Mouse (Mus musculus): Measurements from ENCODE around the gene Foxq1. TPM values are rescaled to one million over a fixed set of nuclear protein-coding genes. Genes with fewer than 3 reads are reported as not detected.

Gene Foxq1
- polyA plus RNA-seq, 1 experiment, result 2.1 TPM

DNA sequence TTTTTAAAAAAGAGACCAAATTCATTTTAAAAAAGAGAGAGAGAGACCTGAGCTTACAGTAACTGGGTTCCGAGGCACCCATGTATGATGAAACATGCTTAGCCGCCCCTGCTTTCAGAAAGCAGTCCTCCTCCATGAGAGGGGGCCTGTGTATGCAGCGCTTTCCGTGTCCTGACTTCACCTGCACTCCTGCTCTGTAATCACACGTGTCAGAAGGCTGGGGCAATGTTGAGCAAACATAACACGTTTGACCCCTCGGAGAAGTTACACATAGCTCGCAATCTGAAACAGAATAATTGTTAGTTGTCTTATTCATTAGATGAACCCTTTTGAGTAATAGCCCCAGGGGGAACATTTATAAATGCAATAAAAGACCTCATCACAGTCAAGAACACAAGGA is 11.2 kb downstream of the Foxq1 start:
- Histone ChIP-seq H3K27ac (ENCODE audit: control insufficient read depth, insufficient read depth, low read length) (no peak overlapping the region), H3K4me3 (ENCODE audit: control insufficient read depth, insufficient read depth, low read length) (no peak overlapping the region), H3K4me1 (replicated peaks; ENCODE audit: control insufficient read depth, insufficient read depth, low read length) (no peaks in the 10 kb centered on the region), H3K27me3 (ENCODE audit: control insufficient read depth, insufficient read depth, low read length) (no peaks in the 10 kb centered on the region), H3K36me3 (ENCODE audit: control insufficient read depth, insufficient read depth, low read length) (no peaks in the 10 kb centered on the region)
- TF ChIP-seq CTCF (IDR thresholded peaks at IDR 0.05; ENCODE audit: borderline replicate concordance, control insufficient read depth, extremely low read depth, insufficient read depth, low read length, poor library complexity), result no peak
- no peak for TF ChIP-seq POLR2A (IDR thresholded peaks at IDR 0.05; ENCODE audit: control insufficient read depth, extremely low read depth, insufficient read depth, low read length, poor library complexity)
- 86% methylated on average over 8 of the region's 8 CpGs for WGBS
- DNase-seq, result no peak

- Histone ChIP-seq H3K4me3 (ENCODE audit: control insufficient read depth, insufficient read depth, low read length) (no peak overlapping the region), H3K4me1 (replicated peaks; ENCODE audit: control insufficient read depth, insufficient read depth, low read length) (no peaks in the 10 kb centered on the region), H3K36me3 (ENCODE audit: control insufficient read depth, insufficient read depth, low read length) (no peaks in the 10 kb centered on the region), H3K27ac (ENCODE audit: control insufficient read depth, insufficient read depth, low read length) (no peak overlapping the region), H3K27me3 (ENCODE audit: control insufficient read depth, insufficient read depth, low read length) (no peaks in the 10 kb centered on the region)
- no peak for DNase-seq
- TF ChIP-seq POLR2A (IDR thresholded peaks at IDR 0.05; ENCODE audit: control insufficient read depth, extremely low read depth, insufficient read depth, low read length, poor library complexity) (no peak), CTCF (IDR thresholded peaks at IDR 0.05; ENCODE audit: borderline replicate concordance, control insufficient read depth, extremely low read depth, insufficient read depth, low read length, poor library complexity) (no peak)
- WGBS, result 50% methylated on average over 6 of the region's 6 CpGs
Observed at GRCm38 (mm10) chr13:31567617-31568294, 11.8 kb downstream of the Foxq1 start.

GRCm38 (mm10) chr13:31572806-31573508 is 17.0 kb downstream of the Foxq1 start:
- DNase-seq, result no peak

GRCm38 (mm10) chr13:31574627-31575026 is 18.7 kb downstream of the Foxq1 start:
- Histone ChIP-seq H3K4me3 (ENCODE audit: control insufficient read depth, insufficient read depth, low read length) (no peak overlapping the region), H3K27me3 (ENCODE audit: control insufficient read depth, insufficient read depth, low read length) (no peaks in the 10 kb centered on the region), H3K36me3 (ENCODE audit: control insufficient read depth, insufficient read depth, low read length) (no peaks in the 10 kb centered on the region), H3K4me1 (replicated peaks; ENCODE audit: control insufficient read depth, insufficient read depth, low read length) (no peaks in the 10 kb centered on the region), H3K27ac (ENCODE audit: control insufficient read depth, insufficient read depth, low read length) (no peak overlapping the region)
- TF ChIP-seq POLR2A (IDR thresholded peaks at IDR 0.05; ENCODE audit: control insufficient read depth, extremely low read depth, insufficient read depth, low read length, poor library complexity) (no peak), CTCF (IDR thresholded peaks at IDR 0.05; ENCODE audit: borderline replicate concordance, control insufficient read depth, extremely low read depth, insufficient read depth, low read length, poor library complexity) (no peak)
- 91% methylated on average over 3 of the region's 3 CpGs for WGBS
- DNase-seq, result no peak

More at GRCm38 (mm10) chr13:31572806-31573508, 17.0 kb downstream of the Foxq1 start:
- TF ChIP-seq CTCF (IDR thresholded peaks at IDR 0.05; ENCODE audit: borderline replicate concordance, control insufficient read depth, extremely low read depth, insufficient read depth, low read length, poor library complexity) (no peak), POLR2A (IDR thresholded peaks at IDR 0.05; ENCODE audit: control insufficient read depth, extremely low read depth, insufficient read depth, low read length, poor library complexity) (no peak)
- Histone ChIP-seq H3K4me1 (replicated peaks; ENCODE audit: control insufficient read depth, insufficient read depth, low read length) (no peaks in the 10 kb centered on the region), H3K4me3 (ENCODE audit: control insufficient read depth, insufficient read depth, low read length) (no peak overlapping the region), H3K27ac (ENCODE audit: control insufficient read depth, insufficient read depth, low read length) (no peak overlapping the region), H3K36me3 (ENCODE audit: control insufficient read depth, insufficient read depth, low read length) (no peaks in the 10 kb centered on the region), H3K27me3 (ENCODE audit: control insufficient read depth, insufficient read depth, low read length) (no peaks in the 10 kb centered on the region)
- 87% methylated on average over 10 of the region's 10 CpGs for WGBS

GRCm38 (mm10) chr13:31576696-31577095 is 20.8 kb downstream of the Foxq1 start:
- no peak for TF ChIP-seq CTCF (IDR thresholded peaks at IDR 0.05; ENCODE audit: borderline replicate concordance, control insufficient read depth, extremely low read depth, insufficient read depth, low read length, poor library complexity)
- TF ChIP-seq POLR2A (IDR thresholded peaks at IDR 0.05; ENCODE audit: control insufficient read depth, extremely low read depth, insufficient read depth, low read length, poor library complexity), result no peak
- 85% methylated on average over 4 of the region's 4 CpGs for WGBS
- Histone ChIP-seq H3K36me3 (ENCODE audit: control insufficient read depth, insufficient read depth, low read length) (no peaks in the 10 kb centered on the region), H3K4me1 (replicated peaks; ENCODE audit: control insufficient read depth, insufficient read depth, low read length) (no peaks in the 10 kb centered on the region), H3K27ac (ENCODE audit: control insufficient read depth, insufficient read depth, low read length) (no peak overlapping the region), H3K27me3 (ENCODE audit: control insufficient read depth, insufficient read depth, low read length) (no peaks in the 10 kb centered on the region), H3K4me3 (ENCODE audit: control insufficient read depth, insufficient read depth, low read length) (no peak overlapping the region)
- DNase-seq, result no peak

DNA sequence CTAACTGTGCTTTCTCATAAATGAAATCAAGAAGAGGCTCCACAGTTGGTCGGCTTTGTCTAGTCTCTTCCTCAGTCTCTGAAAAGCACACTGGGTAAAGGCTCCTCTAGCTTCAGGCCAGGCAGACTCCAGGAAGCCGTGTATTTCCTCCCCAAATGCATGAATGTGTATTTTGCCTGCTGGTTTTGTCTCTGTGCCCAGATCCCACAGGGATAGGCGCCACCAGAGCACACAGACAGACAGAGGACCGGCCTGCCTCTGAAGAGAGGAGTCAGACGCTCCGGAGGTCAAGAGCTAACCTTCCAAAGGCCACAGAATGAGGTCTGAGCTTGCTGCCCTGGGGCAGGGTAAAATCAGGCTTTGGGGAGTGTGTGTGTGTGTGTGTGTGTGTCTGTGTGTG is 21.6 kb downstream of the Foxq1 start:
- TF ChIP-seq CTCF (IDR thresholded peaks at IDR 0.05; ENCODE audit: borderline replicate concordance, control insufficient read depth, extremely low read depth, insufficient read depth, low read length, poor library complexity) (no peak), POLR2A (IDR thresholded peaks at IDR 0.05; ENCODE audit: control insufficient read depth, extremely low read depth, insufficient read depth, low read length, poor library complexity) (no peak)
- no peak for DNase-seq
- H3K4me1 ChIP-seq (replicated peaks; ENCODE audit: control insufficient read depth, insufficient read depth, low read length), result no peaks in the 10 kb centered on the region
- no peak overlapping the region for H3K4me3 ChIP-seq (ENCODE audit: control insufficient read depth, insufficient read depth, low read length)
- no peak overlapping the region for H3K27ac ChIP-seq (ENCODE audit: control insufficient read depth, insufficient read depth, low read length)
- H3K36me3 ChIP-seq (ENCODE audit: control insufficient read depth, insufficient read depth, low read length), result no peaks in the 10 kb centered on the region
- no peaks in the 10 kb centered on the region for H3K27me3 ChIP-seq (ENCODE audit: control insufficient read depth, insufficient read depth, low read length)
- 54% methylated on average over 6 of the region's 6 CpGs for WGBS

Data from thymus, adult 2 months (tissue).